Mouse (Mus musculus) Patski (cell line): ENCODE measurements around the gene 1700102P08Rik. TPM values are rescaled to one million over a fixed set of nuclear protein-coding genes. Genes with fewer than 3 reads are reported as not detected.
A peak's percentile ranks its signal among the peaks of the same experiment; 100 is the strongest.

Source experiments
- ATAC-seq: fragments of 100-300 bp; one replicate; pipeline ENCODE4 v1.8.0; 2021
- CTCF ChIA-PET: fragments of 350-600 bp; sonication (Branson Sonifier 250); formaldehyde crosslinking; loops from one replicate; lab custom pipeline; 2022; ENCODE audit warnings: inconsistent platforms; lab: Charles Lee
- POLR2A ChIA-PET: fragments of 350-600 bp; sonication (Branson Sonifier 250); formaldehyde crosslinking; loops from one replicate; lab custom pipeline; 2022; ENCODE audit warnings: antibody characterized with exemption, inconsistent platforms; lab: Charles Lee
- DNase-seq: peaks from one replicate; pipeline ENCODE4 v3.0.0-alpha.2; 2011; ENCODE audit warnings: low read depth, low spot score
- H3K27me3 ChIP-seq: fragments of 371-371 bp; one replicate; pipeline ENCODE4 v1.5.1; 2021
- CTCF ChIP-seq: fragments of 100-300 bp; IDR thresholded peaks from one replicate; pipeline ENCODE4 v1.5.1; 2021
- in situ Hi-C: fragments of 300-500 bp; cut with MboI; formaldehyde crosslinking; loops from 3 replicates; pipeline ENCODE4 v1.11.1; 2018; ENCODE audit warnings: low pct_unique_long_range_greater_than_20kb, mixed read lengths
- polyA plus RNA-seq: library from polyadenylated mRNA; unstranded; gene quantifications from one replicate; pipeline ENCODE4 v1.2.3, GENCODE M21; 2021

The 1700102P08Rik gene
- polyA plus RNA-seq, 1 experiment from 2014 or later = 0.82 TPM

- DNase-seq (no peak), ATAC-seq (no peak)
- in situ Hi-C loops = no loop called here
- POLR2A ChIA-PET = no interaction called here
- TF ChIP-seq CTCF = no peak
- CTCF ChIA-PET = no interaction called here
- H3K27me3 ChIP-seq = no peaks in the 10 kb centered on the region
Measured at GRCm38 (mm10) chr9:108445125-108445524, 52.5 kb downstream of the 1700102P08Rik start.

- no peak for DNase-seq
- ChIA-PET POLR2A (interaction anchor here (0.7 to 1.3 kb wide), 2 partner anchors 12 to 444 kb away, joined by 4 to 7 read pairs; partner anchors contain the start of gene Klhdc8b), CTCF (interaction anchor here (1.1 to 1.7 kb wide), 4 partner anchors 12 to 48 kb away, joined by 3 read pairs; partner anchors contain the start of gene Klhdc8b)
- in situ Hi-C loops = no loop called here
- no peaks in the 10 kb centered on the region for H3K27me3 ChIP-seq
- no peak for TF ChIP-seq CTCF
- ATAC-seq = no peak
Measured at GRCm38 (mm10) chr9:108449860-108450259, 57.3 kb downstream of the 1700102P08Rik start.

DNA sequence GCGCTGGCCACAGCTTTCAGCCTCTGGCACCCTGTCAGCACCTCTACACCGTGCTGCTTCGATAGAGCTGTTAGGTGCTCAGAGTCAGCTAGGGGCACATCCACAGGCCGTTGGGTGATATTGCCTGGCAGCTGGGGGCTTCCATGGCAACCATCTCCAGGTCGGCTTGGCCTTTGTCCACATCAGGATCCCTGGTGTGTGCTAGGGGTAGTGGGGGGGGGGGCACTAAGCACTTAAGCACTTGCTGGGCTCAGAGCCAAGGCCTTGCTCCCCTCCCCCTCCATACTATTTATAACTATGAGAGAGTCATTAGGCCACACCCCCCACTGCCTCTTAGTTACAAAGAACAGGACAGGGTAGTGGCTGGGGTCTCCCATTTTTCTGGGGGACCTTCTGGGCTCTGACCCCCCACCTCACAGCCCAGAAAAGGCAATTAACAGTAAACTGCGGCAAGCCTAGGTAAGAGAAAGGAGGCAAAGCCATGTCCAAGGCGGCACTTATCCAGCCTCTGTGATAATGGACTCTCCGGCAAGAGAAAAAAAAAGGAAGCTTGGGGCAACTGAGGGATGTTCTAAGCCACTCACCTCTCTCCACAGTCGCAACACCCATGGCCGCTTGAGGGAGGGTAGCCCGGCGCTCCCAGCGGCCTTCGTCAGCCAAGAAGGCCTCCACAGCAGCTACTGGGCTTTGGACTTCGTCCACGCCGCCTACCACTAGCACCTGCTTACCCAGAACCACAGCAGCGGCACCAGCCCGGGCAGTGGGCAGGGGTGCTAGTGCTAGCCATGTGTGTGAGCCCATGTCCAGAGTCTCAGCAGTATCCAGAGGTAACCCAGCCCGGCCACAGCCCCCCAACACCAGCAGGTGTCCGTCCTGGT lies 57.9 kb downstream of the 1700102P08Rik start:
- in situ Hi-C loops = no loop called here
- DNase-seq (no peak), ATAC-seq (no peak)
- ChIA-PET CTCF (interaction anchor here (1.1 to 1.7 kb wide), 4 partner anchors 11 to 48 kb away, joined by 3 read pairs; partner anchors contain the start of gene Klhdc8b), POLR2A (interaction anchor here (0.7 kb wide), 1 partner anchor 445 kb away, joined by 7 read pairs; no protein-coding TSS in a partner anchor)
- H3K27me3 ChIP-seq = no peaks in the 10 kb centered on the region
- no peak for TF ChIP-seq CTCF

GRCm38 (mm10) chr9:108451170-108451493 lies 58.5 kb downstream of the 1700102P08Rik start:
- H3K27me3 ChIP-seq = no peaks in the 10 kb centered on the region
- ATAC-seq (no peak), DNase-seq (no peak)
- CTCF ChIA-PET = interaction anchor here (1.4 kb wide), 1 partner anchor 11 kb away, joined by 3 read pairs; the partner anchor contains the start of gene Klhdc8b
- TF ChIP-seq CTCF = no peak
- POLR2A ChIA-PET = no interaction called here
- in situ Hi-C loops = no loop called here

DNA sequence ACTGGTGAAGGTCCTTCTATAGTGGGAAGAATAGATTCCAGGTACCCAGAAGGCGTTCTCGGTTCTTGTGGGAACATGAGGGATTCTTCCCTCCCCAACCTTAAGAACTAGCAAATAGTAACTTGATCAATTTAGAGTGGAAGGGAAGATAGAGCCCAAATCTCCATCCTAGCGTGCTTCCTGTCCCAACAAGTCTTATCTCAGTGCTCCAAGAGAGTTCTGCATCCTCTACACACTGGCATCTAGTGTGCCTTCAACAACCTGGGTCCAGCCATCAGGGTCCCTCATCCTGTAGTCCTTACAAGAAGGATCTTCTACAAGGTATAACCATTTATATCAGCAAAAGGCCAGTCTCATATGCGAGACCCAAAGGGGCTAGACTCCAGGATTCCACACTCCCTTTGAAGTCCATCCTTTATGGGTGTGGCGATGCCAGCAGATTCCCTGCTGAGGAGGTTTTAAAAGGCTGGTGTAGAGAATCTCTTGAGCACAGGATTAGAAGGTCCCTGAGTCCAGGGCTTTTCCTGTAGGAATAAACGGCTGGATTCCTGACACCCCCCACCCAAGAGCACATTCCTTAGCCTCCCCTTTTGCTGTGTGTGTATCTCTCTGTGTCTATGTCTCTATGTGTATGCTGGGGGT lies 59.0 kb downstream of the 1700102P08Rik start:
- DNase-seq (no peak), ATAC-seq (no peak)
- in situ Hi-C loops = no loop called here
- CTCF ChIA-PET = no interaction called here
- POLR2A ChIA-PET = interaction anchor here (0.6 kb wide), 1 partner anchor 9 kb away, joined by 3 read pairs; no protein-coding TSS in a partner anchor
- no peaks in the 10 kb centered on the region for H3K27me3 ChIP-seq
- no peak for TF ChIP-seq CTCF

DNA sequence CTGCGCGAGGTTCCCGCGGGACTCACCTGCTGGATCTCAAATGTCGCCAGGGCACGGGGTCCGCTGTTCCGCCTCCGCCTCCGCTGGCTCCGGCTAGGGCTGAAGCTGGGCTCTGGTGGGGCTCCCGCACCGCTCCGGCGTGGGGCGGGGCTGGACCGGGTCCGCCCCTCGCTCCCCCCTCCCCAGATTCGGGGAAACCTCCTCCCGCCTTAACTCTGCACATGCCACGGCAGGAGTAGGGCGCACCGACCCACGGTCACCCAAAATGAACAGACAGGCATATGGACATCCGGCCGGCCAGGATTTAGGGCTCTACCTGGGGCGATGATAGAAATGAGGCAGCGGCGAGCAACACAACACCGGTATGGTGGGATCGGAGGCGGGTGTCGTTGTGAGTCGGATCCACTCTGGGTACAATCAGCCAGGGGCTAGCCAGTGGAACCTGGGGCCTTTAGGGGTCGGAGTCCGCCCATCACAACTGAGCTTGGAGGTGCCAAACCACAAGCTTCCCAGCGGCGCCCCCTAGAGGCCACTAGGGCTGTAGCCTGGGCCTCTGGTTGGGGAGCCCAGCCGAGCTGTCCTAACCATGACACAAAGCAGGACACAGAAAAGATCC lies 59.8 kb downstream of the 1700102P08Rik start:
- TF ChIP-seq CTCF = peak; percentile 98
- ATAC-seq = peak; percentile 83

DNA sequence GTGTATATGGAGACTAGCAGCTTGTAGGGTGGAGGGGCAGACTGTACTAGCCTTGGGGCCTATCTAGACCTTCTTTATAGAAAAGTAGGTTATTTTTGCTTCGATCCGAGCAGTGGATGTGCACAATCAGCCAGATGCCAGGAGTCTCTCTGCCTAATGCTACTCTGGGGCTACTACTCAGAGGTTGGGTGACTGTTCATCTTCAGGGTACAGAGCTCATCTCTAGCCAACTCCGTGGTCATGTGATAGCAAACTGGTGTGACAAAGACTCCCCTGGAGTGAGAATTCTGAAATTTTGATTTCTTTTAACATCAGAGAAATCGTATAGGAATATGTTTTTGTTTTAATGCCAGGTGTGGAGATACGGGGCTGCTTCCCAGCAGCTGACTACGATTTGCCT lies 60.3 kb downstream of the 1700102P08Rik start:
- H3K27me3 ChIP-seq = no peaks in the 10 kb centered on the region
- DNase-seq = no peak
- in situ Hi-C loops = no loop called here
- CTCF ChIA-PET = interaction anchor here (0.6 to 1.2 kb wide), 3 partner anchors 10 to 17 kb away, joined by 3 to 5 read pairs (median 5); no protein-coding TSS in a partner anchor
- POLR2A ChIA-PET = no interaction called here
- ATAC-seq = peak; percentile 21
- TF ChIP-seq CTCF = no peak

More for the DNA sequence above, 59.8 kb downstream of the 1700102P08Rik start:
- ChIA-PET POLR2A (interaction anchor here (0.6 kb wide), 1 partner anchor 10 kb away, joined by 3 read pairs; no protein-coding TSS in a partner anchor), CTCF (interaction anchor here (0.6 to 1.2 kb wide), 3 partner anchors 10 to 17 kb away, joined by 3 to 5 read pairs (median 5); no protein-coding TSS in a partner anchor)
- in situ Hi-C loops = no loop called here
- no peaks in the 10 kb centered on the region for H3K27me3 ChIP-seq
- DNase-seq = peak; percentile 24

DNA sequence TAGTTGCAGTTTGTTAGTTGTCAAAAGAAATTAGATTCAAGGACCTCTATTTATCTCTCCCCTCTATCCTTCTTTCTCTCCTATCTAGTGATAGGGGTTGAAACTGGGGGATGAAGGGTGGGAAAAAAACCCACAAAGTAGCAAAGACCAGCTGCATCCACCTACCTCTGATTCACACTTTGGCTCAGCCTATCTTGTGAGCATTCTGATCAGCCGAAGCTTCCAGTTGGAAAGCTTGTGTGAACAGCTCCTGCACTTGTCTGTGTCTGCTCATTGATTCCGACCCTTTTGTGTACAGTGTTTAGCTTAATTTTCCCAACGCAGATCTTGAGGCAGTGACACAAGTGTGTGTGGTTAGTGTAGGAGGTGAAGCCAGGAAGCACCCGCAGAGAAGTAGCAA lies 60.9 kb downstream of the 1700102P08Rik start:
- CTCF ChIA-PET = interaction anchor here (1.0 kb wide), 1 partner anchor 11 kb away, joined by 3 read pairs; no protein-coding TSS in a partner anchor

GRCm38 (mm10) chr9:108454429-108454828 lies 61.8 kb downstream of the 1700102P08Rik start:
- no peak for TF ChIP-seq CTCF
- no peaks in the 10 kb centered on the region for H3K27me3 ChIP-seq
- CTCF ChIA-PET = interaction anchor here (1.0 kb wide), 1 partner anchor 12 kb away, joined by 3 read pairs; no protein-coding TSS in a partner anchor
- no peak for DNase-seq
- POLR2A ChIA-PET = no interaction called here
- ATAC-seq = no peak
- in situ Hi-C loops = no loop called here

More for the DNA sequence above, 60.9 kb downstream of the 1700102P08Rik start:
- DNase-seq = no peak
- H3K27me3 ChIP-seq = no peaks in the 10 kb centered on the region
- ATAC-seq = no peak
- POLR2A ChIA-PET = no interaction called here
- TF ChIP-seq CTCF = no peak
- in situ Hi-C loops = no loop called here
